Mouse (Mus musculus): ENCODE measurements around the gene Ddx21.

Ddx21 gene

DNA sequence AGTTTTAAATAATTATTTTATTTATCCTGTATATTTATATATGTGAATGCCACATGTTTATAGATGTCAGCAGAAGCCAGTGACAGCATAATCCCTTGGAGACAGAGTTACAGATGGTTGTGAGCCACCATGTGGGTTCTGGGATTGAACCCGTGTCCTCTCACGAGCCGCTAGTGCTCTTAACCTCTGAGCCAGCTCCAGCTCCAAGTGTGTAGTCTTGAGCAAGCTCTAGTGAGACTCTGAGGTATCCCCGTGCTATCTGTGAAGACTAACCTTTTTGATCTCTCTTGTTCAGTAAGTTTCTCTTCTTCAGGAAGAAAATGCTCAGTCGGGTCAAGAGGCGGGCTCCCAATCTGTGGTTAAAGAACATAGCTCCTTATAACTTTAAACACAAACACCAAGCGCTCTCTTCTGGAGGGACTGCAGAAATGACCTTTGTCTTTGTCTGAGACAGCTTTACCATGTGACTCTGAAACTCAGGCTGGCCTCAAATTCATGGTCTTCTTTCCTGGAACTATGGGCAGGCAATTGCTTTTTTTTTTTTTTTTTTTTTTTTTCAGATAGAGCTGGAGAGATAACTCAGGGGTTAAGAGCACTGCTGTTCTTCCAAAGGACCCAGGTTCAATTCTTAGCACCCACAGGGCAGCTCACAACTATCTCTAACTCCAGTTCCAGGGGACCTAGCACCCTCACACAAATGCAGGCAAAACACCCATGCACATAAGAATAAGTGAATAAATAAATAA, 31.8 kb downstream of the Ddx21 start:
- no peak for DNase-seq

- DNase-seq, result no peak
Observed at GRCm38 (mm10) chr10:62568861-62569260, 33.2 kb downstream of the Ddx21 start.

- no peak for DNase-seq
Observed at GRCm38 (mm10) chr10:62557736-62558135, 44.3 kb downstream of the Ddx21 start.

- DNase-seq, result no peak
Observed at GRCm38 (mm10) chr10:62556558-62556901, 45.6 kb downstream of the Ddx21 start.

- no peak for DNase-seq
Observed at GRCm38 (mm10) chr10:62555705-62556557, 46.1 kb downstream of the Ddx21 start.

DNA sequence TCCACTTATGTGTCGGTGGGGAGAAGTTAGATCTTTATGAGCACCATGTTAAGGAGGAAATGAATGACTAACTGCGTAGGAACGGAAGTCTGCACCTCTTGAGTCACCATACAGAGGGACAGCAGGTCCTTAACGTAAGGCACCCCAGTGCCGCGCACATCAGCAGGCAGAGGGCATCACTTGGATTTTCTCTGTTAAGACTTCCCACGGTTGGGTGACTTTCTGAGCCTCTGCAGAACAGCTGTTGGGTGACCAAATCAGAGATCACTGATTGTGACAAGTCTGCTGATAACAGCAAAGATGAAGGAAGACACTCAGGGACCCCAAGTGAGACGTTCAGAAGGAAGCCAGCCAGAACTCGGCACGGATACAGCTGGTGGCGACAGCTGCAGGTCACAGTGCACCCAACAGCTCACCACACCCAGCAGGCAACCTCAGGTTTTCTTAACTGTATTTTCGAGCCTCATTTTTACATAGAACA, 48.4 kb downstream of the Ddx21 start:
- DNase-seq, result peak in 1 of 2 experiments; percentile 29

DNA sequence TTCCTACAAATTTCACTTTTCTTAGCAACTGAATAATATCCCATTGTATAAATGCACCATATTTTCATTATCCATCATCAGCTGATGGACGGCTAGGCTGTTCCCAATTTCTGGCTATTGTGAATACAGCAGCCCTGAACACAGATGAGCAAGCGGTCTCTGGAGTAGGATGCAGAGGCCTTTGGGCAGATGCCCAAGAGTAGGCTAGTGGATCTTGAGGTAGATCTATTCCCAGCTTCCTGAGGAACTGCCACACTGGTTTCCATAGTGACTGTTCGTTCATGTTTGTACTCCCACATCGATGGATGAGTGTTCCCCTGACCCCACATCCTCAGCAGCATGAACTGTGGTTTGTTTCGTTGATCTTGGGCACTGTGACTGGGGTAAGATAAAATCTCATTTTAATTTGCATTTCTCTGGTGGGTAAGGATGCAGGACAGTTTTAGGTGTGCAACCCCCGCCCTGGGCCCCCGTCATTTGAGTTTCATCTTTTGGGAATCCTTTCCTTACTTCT, 51.2 kb downstream of the Ddx21 start:
- no peak for DNase-seq

- DNase-seq, result peak; percentile 43 to 69
Observed at GRCm38 (mm10) chr10:62549523-62550166, 52.4 kb downstream of the Ddx21 start.

- no peak for DNase-seq
Observed at GRCm38 (mm10) chr10:62546441-62546840, 55.6 kb downstream of the Ddx21 start.

DNA sequence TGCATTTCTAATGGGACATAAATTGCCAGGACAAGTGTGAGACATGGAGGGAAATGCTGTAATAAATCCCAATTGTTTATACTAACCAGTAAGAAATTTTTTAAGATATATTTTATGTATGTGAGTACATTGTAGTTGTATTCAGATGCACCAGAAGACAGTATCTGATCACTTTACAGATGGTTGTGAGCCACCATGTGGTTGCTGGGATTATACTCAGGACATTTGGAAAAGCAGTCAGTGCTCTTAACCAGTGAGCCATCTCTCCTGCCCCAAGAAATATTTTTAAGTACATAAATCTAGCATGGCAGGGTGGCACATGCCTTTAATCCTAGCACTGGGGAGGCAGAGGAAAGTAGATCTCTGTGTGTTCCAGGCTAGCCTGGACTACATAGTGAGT, 56.3 kb downstream of the Ddx21 start:
- DNase-seq, result no peak

- peak in 1 of 2 experiments; percentile 13 for DNase-seq
Observed at GRCm38 (mm10) chr10:62544316-62544715, 57.8 kb downstream of the Ddx21 start.

- peak; percentile 51 to 74 for DNase-seq
Observed at GRCm38 (mm10) chr10:62543399-62543808, 58.7 kb downstream of the Ddx21 start.

DNA sequence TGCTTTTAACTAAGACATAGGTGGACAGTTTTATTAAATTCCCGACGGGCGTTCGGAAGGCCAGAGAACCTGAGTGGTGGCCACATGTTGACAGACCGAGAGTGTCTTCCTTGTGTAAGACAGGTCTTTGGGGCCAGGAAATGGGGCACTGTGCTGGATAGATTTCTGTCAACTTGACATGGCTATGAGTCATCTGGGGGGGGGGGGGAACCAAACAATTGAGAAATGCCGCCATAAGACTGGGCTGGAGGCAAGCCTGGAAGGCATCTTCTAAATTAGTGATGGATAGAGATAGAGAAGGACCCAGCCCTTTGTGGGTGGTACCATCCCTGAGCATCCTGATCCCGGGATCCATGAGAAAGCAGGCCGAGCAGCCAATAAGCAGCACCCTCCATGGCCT, 59.2 kb downstream of the Ddx21 start:
- peak in 1 of 2 experiments; percentile 12 for DNase-seq

- no peak for DNase-seq
Observed at GRCm38 (mm10) chr10:62542507-62542906, 59.6 kb downstream of the Ddx21 start.

GRCm38 (mm10) chr10:62541499-62541898, 60.6 kb downstream of the Ddx21 start:
- DNase-seq, result peak in 1 of 2 experiments; percentile 9

DNA sequence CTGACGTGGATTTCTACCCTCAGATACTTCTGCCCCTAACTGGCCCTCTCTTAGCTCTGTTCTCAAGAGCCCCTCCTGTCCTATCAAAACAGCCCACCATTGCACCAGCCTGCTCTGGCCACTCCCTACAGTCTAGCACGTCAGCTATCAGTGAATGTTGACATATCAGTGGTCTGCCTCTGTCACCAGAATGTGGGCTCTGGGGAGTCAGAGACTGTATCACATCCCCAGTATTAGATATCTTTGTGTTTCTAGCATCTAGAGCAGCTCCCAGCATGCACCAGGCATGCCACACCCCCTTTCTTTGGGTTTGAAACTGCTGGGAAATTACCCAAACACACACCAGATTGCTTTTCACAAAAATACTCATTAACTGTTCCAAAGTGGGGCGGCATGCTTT, 61.3 kb downstream of the Ddx21 start:
- no peak for DNase-seq

DNA sequence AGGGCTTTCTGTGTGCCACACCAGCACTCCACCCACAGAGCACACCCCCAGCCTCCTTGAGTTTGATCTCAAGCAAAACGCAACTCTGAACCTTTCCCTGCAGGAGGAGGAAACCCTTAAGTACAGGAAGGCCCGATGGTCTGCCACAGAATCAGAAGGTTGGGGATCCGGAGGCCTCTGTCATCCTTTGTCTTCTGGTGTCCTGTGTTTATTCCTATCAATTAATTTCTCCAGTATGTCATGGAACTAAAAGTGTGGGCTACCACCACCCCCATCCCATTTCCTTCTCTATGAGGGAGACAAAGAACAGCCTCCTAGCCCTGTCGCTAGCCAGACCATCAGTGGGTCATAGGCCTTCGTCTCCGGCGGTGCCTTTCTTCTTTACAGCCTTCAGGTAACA, 67.6 kb downstream of the Ddx21 start:
- no peak for DNase-seq

DNA sequence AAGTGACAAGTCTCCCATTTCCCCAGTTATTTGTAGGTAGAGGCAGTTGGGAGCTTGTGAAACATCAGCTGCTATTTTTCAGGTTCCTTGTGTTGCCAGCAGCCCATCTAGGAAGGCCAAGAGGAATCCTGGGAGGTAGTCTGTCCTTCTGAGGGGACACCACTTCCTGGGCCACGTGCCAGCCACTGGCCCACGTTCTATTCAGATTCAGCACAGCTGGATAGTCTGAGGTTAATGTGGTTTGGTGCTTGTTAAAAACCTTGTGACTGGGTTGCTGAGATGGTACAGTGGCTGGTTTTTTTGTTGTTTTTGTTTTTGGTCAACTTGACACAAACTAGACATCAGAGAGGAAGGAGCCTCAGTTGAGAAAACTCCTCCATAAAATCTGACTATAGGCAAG, 69.2 kb downstream of the Ddx21 start:
- DNase-seq, result no peak
